Mouse (Mus musculus): ENCODE results near the gene Slc8b1.

- TF ChIP-seq EP300 (IDR thresholded peaks at IDR 0.05; ENCODE audit: insufficient read depth, low read depth, low read length) (no peak), CTCF (IDR thresholded peaks at IDR 0.05) (peak; percentile 32), POLR2A (IDR thresholded peaks at IDR 0.05; ENCODE audit: insufficient read depth, low read depth, low read length) (peak; percentile 39; the same call in 1 of the 2 replicates)
Measured at GRCm38 (mm10) chr5:120467026-120467425, 43.9 kb upstream of the Slc8b1 start.
